Mouse (Mus musculus) thymus, postnatal 0 days (tissue): ENCODE measurements around the gene Parp1. TPM values are rescaled to one million over a fixed set of nuclear protein-coding genes. Genes with fewer than 3 reads are reported as not detected.
"Not testable (repeated sequence)": the region's sequence is repeated elsewhere in the genome, so short reads cannot be mapped to it uniquely, and the experiment has no call there.

Source experiments
- DNase-seq: peaks from one replicate; pipeline ENCODE4 v3.0.0-alpha.2; 2015; ENCODE audit warnings: low spot score
- microRNA-seq: library from miRNA; unstranded; fragments of <30 nt; microRNA quantifications from one replicate; pipeline ENCODE4, GENCODE M21; 2016; ENCODE audit warnings: borderline number of aligned reads
- polyA plus RNA-seq: library from polyadenylated mRNA; unstranded; fragments of >200 nt; fragmentation: Nextera tagmentation; extraction: Ambion mirVana; gene quantifications from 2 replicates; pipeline ENCODE4 v1.2.1, GENCODE M21; 2015

Gene Parp1
- polyA plus RNA-seq, 1 experiment from 2014 or later, result 86.1 TPM

DNA sequence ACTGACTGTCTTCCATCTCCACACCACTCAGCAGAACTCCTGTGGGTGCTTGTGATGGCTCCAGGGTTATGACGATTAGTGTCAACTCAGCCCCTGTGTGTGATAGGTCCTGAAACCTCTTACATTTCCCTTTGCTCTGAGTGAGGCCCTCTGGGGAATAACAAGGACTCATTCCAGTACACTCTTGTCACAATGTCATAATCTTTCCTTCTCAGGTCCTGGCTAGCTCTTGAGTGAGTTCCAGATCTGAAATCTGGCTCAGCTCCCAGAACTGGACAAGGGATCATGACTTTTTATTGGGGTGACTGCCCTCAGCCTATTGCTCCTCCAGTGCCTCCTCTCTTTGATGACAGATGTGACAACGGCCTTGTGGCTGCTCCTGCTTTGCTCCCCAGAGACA lies 57.4 kb downstream of the Parp1 start:
- no peak for DNase-seq

DNA sequence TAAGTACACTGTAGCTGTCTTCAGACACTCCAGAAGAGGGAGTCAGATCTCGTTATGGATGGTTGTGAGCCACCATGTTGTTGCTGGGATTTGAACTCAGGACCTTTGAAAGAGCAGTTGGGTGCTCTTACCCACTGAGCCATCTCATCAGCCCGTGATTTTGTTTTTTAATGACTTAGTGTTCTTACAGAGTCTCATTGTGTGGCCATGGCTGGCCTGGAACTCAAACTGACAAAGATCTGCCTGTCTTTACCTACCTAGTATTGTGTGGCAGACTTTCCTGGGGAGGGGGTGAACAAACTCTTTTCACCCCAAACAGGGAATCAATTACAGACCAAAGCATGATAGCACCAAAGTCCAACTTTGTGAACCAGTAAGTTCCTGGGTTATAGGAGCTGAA lies 69.1 kb downstream of the Parp1 start:
- DNase-seq, result not testable (repeated sequence)

DNA sequence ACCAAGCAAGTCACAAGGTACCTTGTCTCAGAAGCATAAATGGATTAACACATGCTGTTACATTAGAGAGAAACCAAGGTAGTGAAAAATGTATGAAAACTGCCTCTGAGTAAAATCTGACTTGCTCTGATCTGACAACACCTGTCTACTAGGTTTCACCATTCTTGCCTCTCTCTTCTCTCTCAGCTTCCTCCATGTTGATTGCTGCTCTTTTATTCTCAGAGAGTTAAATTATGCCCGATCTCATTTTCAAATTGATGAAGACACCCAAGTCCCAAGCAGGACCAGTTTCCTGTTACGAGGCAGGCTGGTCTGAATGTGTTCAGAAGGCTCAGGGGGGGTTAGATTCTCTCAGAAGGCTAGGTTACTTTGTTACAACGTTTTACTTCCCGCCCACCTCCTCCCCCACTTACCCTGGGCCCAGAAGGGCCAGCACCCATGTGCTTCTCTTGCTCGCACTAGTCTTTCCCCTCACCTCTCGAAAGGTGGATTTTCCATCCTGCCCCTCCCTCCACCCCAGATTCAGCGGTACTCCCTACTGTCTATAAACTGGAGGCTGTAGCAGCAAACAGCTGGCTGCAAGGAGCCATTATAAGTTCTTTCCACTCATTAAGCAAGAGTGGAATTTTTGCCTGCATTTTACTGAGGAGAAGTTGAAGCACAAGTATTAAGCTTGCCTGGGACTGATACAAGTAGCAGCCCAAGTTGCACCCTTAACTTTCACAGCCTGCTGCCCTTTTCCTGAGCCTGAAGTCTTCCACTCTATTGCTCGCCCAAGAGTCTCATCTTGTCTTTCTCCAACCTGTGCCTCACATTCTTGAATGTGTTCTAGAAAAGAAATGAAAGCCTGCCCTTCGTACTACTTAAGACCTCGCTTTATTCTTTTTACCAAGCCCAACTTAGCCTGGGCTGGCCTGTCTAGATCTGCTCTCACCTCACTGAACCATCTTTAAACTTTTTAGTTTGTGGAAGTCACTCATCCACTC lies 71.0 kb downstream of the Parp1 start:
- DNase-seq, result peak; percentile 14

DNA sequence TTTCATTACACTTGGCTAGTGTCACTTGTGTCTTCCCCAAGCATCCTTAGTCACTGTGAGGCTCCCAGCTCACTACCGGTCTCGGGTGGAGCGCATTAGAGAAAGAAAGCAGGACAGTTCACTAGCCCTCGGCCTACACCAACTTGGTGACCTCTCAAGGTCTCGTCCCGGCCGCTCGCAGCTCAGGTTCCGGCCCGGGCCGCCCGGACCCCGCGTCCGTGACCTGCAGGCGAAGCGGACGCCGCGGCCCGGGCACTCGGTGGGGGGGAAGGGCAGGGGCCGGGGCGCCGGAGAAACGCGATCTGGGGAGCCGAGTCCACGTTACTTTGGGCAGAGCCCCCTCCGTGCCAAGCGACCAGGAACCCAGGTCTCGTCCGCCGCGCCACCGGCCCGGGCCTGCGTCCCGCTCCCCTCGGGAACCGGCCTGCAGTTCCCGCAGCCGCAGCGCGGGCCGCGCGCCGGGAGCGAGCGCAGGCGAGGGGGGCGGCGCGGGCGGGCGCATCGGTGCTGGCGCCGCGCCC lies 71.9 kb downstream of the Parp1 start:
- DNase-seq, result no peak

DNA sequence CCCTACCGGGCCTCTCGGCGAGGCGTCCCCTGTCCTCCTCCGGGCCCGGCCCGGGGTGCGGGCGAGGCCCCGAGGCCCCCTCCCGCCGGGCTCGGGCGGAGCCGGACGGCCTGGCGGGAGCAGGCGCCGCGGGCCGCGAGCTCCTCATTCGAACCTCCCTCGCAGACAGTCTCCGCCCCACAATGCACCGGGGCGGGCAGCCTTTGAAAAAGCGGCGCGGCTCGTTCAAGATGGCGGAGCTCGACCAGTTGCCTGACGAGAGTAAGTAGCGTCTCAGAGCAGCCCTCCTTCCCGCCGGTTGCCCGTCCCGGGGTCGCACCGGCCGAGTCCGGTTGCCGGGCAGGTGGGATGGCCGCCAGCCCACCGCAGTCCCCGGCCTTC lies 72.4 kb downstream of the Parp1 start, which contains the start of gene Lin9:
TSS of gene Lin9 (plus strand) at position 14 of the 381 bp plus-strand sequence.
- DNase-seq, result peak; percentile 93

DNA sequence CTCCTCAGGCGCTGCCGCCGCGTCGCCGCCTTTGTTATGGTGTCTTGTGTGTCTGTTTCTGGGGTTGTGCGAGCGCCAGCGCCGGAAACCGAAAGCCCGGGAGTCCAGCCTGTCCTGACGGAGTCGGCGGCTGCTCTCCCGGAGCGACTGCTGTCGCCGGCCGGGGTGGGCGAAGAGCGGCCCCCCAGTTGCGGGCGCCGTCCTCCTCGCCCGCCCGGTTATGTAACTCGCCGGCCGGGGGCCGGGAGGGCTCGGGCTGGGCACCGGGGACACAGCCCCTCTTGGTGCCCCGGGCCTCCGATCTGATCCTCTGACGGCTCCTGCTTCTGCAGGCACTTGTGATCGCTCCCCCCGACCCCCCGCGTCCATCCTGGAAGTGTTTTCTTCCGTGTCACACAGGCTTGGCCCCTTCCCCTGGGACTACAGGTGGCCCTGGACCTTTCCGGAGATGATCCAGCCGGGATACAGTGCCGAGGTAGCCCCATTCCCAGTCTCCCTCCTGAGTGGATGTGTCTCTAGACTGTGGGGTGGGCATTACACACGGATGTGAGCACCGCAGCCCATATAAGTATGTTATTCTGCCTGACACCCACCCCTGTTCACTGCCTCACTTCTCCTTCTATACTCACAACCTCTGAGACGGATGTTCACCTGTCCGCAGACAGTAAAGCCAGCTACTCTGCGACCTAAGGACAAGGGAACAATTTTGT lies 72.9 kb downstream of the Parp1 start:
- DNase-seq, result no peak

DNA sequence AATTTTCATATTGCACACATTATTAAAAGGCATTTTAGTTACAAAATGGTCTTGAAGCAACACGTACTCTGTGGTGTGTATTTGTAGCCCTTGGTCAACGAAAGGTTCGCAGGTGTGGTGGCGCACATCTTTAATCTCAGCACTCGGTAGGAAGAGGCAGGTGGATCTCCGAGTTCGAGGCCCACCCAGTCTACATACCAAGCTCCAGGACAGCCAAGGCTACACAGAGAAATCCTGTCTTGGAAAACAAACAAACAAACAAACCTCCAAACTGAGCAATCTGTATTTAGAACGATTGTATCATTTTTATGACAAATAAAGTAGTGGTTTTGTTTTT lies 73.5 kb downstream of the Parp1 start:
- DNase-seq, result peak; percentile 21

Small RNAs within 50 kb of the gene (microRNA-seq; reads per million reads assigned to microRNA genes)
- gene Mir6904, result not detected

Other genes with a start within 250 kb of the Parp1 start
- 12.4 and 17.6 TPM in 2 replicates for gene Itpkb, start 238.4 kb upstream of the Parp1 start, polyA plus RNA-seq
- gene Stum, start 85.4 kb upstream of the Parp1 start, polyA plus RNA-seq, result 0.22 and 0.28 TPM in 2 replicates
- 22.6 and 22.9 TPM in 2 replicates for gene Lin9, start 72.2 kb downstream of the Parp1 start, polyA plus RNA-seq
- 0.54 and 0.55 TPM in 2 replicates for gene Mixl1, start 128.1 kb downstream of the Parp1 start, polyA plus RNA-seq
- gene Acbd3, start 157.1 kb downstream of the Parp1 start, polyA plus RNA-seq, result 15.2 and 19.5 TPM in 2 replicates
- gene H3f3a, start 245.0 kb downstream of the Parp1 start, polyA plus RNA-seq, result 2,900 and 2,949 TPM in 2 replicates